Mouse (Mus musculus) lung, embryonic 14.5 days (tissue): ENCODE results near the gene Gabarap. TPM values are rescaled to one million over a fixed set of nuclear protein-coding genes. Genes with fewer than 3 reads are reported as not detected.
A peak's percentile ranks its signal among the peaks of the same experiment; 100 is the strongest.

Experiments
- ATAC-seq: fragments of 200-750 bp; cut with Nextera tagmentation; 2 replicates; pipeline ENCODE4 v1.8.0; 2017; ENCODE audit warnings: mild to moderate bottlenecking, moderate TSS enrichment, moderate library complexity; ENCODE audit not compliant: insufficient read depth
- DNase-seq: peaks from one replicate; pipeline ENCODE4 v3.0.0-alpha.2; 2015
- H3K27ac ChIP-seq: fragments of 300-500 bp; sonication (generic); 2 replicates; pipeline ENCODE4 v1.5.1; 2014; ENCODE audit warnings: low read depth, mild to moderate bottlenecking, moderate library complexity
- H3K27me3 ChIP-seq: fragments of 300-500 bp; sonication (generic); 2 replicates; pipeline ENCODE4 v1.6.1; 2014; ENCODE audit warnings: low read length, control low read depth; ENCODE audit not compliant: insufficient read depth
- H3K36me3 ChIP-seq: fragments of 300-500 bp; sonication (generic); 2 replicates; pipeline ENCODE4 v1.6.1; 2014; ENCODE audit warnings: control low read depth; ENCODE audit not compliant: insufficient read depth
- H3K4me1 ChIP-seq: fragments of 300-500 bp; sonication (generic); 2 replicates; pipeline ENCODE4 v1.6.1; 2014; ENCODE audit warnings: antibody characterized with exemption, control low read depth; ENCODE audit not compliant: insufficient read depth
- H3K4me2 ChIP-seq: fragments of 300-500 bp; sonication (generic); 2 replicates; pipeline ENCODE4 v1.6.1; 2014; ENCODE audit warnings: mild to moderate bottlenecking
- H3K4me3 ChIP-seq: fragments of 300-500 bp; sonication (generic); 2 replicates; pipeline ENCODE4 v1.5.1; 2014; ENCODE audit warnings: low read depth, low read length
- H3K9ac ChIP-seq: fragments of 300-500 bp; sonication (generic); 2 replicates; pipeline ENCODE4 v1.6.1; 2014
- H3K9me3 ChIP-seq: fragments of 300-500 bp; sonication (generic); 2 replicates; pipeline ENCODE4 v1.6.1; 2016; ENCODE audit warnings: low read depth, low read length, control low read depth
- CTCF ChIP-seq: IDR thresholded peaks from 2 replicates; pipeline ENCODE4 v1.5.1; 2016; ENCODE audit warnings: antibody characterized with exemption, low read depth
- WGBS: fragments of 180-500 bp; shearing (Covaris S2); extraction: QIAGEN DNeasy Blood & Tissue Kit; methylation state at CpG from one replicate; pipeline ENCODE4 v1.1.7; 2014; 5-methylcytosine and 5-hydroxymethylcytosine counted together
- polyA plus RNA-seq: library from polyadenylated mRNA; unstranded; fragments of >200 nt; fragmentation: Nextera tagmentation; extraction: Ambion mirVana; gene quantifications from 2 replicates; pipeline ENCODE4 v1.2.1, GENCODE M21; 2014

Gene Gabarap
- polyA plus RNA-seq, 1 experiment from 2014 or later: 444 TPM

- Histone ChIP-seq H3K9ac (peak overlapping the region; percentile 80; the same call in 1 of the 2 replicates), H3K27me3 (no peaks in the 10 kb centered on the region), H3K9me3 (no peaks in the 10 kb centered on the region), H3K27ac (peak overlapping the region; percentile 38; the same call in 1 of the 2 replicates), H3K4me2 (peak overlapping the region; percentile 93), H3K36me3 (peaks cover 19% of the 10 kb centered on the region), H3K4me3 (no peak overlapping the region), H3K4me1 (peaks cover 14% of the 10 kb centered on the region)
- no peak for ATAC-seq
- WGBS: 38% methylated on average over 7 of the region's 7 CpGs
- no peak for TF ChIP-seq CTCF
- DNase-seq: no peak
Measured at GRCm38 (mm10) chr11:70017199-70017767, 26.3 kb downstream of the Gabarap start.

- H3K27me3 ChIP-seq: no peaks in the 10 kb centered on the region
- peaks cover 8% of the 10 kb centered on the region; the same call in 1 of the 2 replicates for H3K36me3 ChIP-seq
- H3K4me1 ChIP-seq: peaks cover 16% of the 10 kb centered on the region
- ATAC-seq (no peak), DNase-seq (peak; percentile 86)
- H3K9ac ChIP-seq: peak overlapping the region; percentile 80
- no peak for TF ChIP-seq CTCF
- peak overlapping the region; percentile 66 for H3K4me3 ChIP-seq
- H3K9me3 ChIP-seq: no peaks in the 10 kb centered on the region
- WGBS: 1% methylated on average over 24 of the region's 25 CpGs
- peak overlapping the region; percentile 88 for H3K27ac ChIP-seq
- peak overlapping the region; percentile 93 for H3K4me2 ChIP-seq
Measured at GRCm38 (mm10) chr11:70018131-70018990, 27.4 kb downstream of the Gabarap start.

- H3K27me3 ChIP-seq: no peaks in the 10 kb centered on the region
- H3K9me3 ChIP-seq: no peaks in the 10 kb centered on the region
- DNase-seq (no peak), ATAC-seq (no peak)
- H3K4me1 ChIP-seq: peaks cover 23% of the 10 kb centered on the region
- peak overlapping the region; percentile 80; the same call in 1 of the 2 replicates for H3K9ac ChIP-seq
- H3K36me3 ChIP-seq: no peaks in the 10 kb centered on the region
- H3K4me3 ChIP-seq: peak overlapping the region; percentile 66
- H3K4me2 ChIP-seq: peak overlapping the region; percentile 93
- H3K27ac ChIP-seq: peak overlapping the region; percentile 68
- no peak for TF ChIP-seq CTCF
- 0% methylated on average over 1 of the region's 2 CpGs for WGBS
Measured at GRCm38 (mm10) chr11:70019495-70020021, 28.6 kb downstream of the Gabarap start.

- Histone ChIP-seq H3K27ac (peak overlapping the region; percentile 68), H3K36me3 (no peaks in the 10 kb centered on the region), H3K4me2 (peak overlapping the region; percentile 93), H3K9ac (peak overlapping the region; percentile 29; the same call in 1 of the 2 replicates), H3K4me3 (peak overlapping the region; percentile 66), H3K9me3 (no peaks in the 10 kb centered on the region), H3K4me1 (peaks cover 23% of the 10 kb centered on the region), H3K27me3 (no peaks in the 10 kb centered on the region)
- ATAC-seq (no peak), DNase-seq (peak; percentile 28)
- WGBS: 13% methylated on average over 8 of the region's 8 CpGs
- TF ChIP-seq CTCF: no peak
Measured at GRCm38 (mm10) chr11:70020022-70020631, 29.2 kb downstream of the Gabarap start.

GRCm38 (mm10) chr11:70020731-70021263, 29.9 kb downstream of the Gabarap start:
- Histone ChIP-seq H3K36me3 (no peaks in the 10 kb centered on the region), H3K27me3 (no peaks in the 10 kb centered on the region), H3K27ac (peak overlapping the region; percentile 68; the same call in 1 of the 2 replicates), H3K4me1 (peaks cover 24% of the 10 kb centered on the region), H3K9me3 (no peaks in the 10 kb centered on the region), H3K4me2 (peak overlapping the region; percentile 93), H3K9ac (no peak overlapping the region), H3K4me3 (peak overlapping the region; percentile 66)
- TF ChIP-seq CTCF: peak; percentile 72
- ATAC-seq (peak; percentile 86), DNase-seq (peak; percentile 89)
- WGBS: under 1% methylated on average over 8 of the region's 8 CpGs

GRCm38 (mm10) chr11:70021264-70022132, 30.6 kb downstream of the Gabarap start:
- DNase-seq: peak; percentile 99
- peak; percentile 62 for ATAC-seq
- peak; percentile 35 for TF ChIP-seq CTCF
- H3K36me3 ChIP-seq: no peaks in the 10 kb centered on the region
- H3K27me3 ChIP-seq: no peaks in the 10 kb centered on the region
- peak overlapping the region; percentile 66 for H3K4me3 ChIP-seq
- H3K4me1 ChIP-seq: peaks cover 31% of the 10 kb centered on the region
- H3K9me3 ChIP-seq: no peaks in the 10 kb centered on the region
- H3K27ac ChIP-seq: peak overlapping the region; percentile 67; the same call in 1 of the 2 replicates
- H3K4me2 ChIP-seq: peak overlapping the region; percentile 93
- no peak overlapping the region for H3K9ac ChIP-seq
- WGBS: 1% methylated on average over 40 of the region's 40 CpGs
